Mouse (Mus musculus): ENCODE measurements at regions not wholly inside any gene's neighbourhood (a gene's known extent, or its start where the extent isn't known, plus 50 kb on each side); places are given as distances from the start of the nearest gene placed in this dataset.

DNA sequence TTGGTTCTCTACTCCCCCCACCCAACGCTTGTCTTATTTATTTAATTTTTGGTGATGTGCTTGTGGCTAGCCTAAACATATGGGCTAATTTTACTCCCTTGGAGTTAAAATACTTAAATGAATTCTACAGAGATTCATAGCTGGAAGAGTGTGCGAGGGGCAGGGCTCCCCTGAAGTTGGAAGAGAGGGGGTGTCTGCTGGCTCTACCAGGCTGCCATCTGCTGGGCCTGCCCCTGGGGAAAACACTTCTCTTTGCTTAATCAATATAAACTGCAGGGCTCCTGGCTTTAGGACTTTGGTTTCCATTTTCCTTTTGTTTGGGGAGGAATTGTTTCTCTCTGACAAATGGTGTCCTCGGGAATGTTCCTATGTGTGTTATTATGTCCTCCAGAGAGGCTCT, 92.5 kb upstream of the Kcnd3 start:
- Histone ChIP-seq H3K9me3 (replicated peaks; ENCODE audit: low read length) (no peaks in the 10 kb centered on the region), H3K9ac (ENCODE audit: insufficient read depth, low read depth) (no peak overlapping the region), H3K79me2 (replicated peaks; ENCODE audit: control insufficient read depth, extremely low read depth, insufficient read depth, poor library complexity, severe bottlenecking) (no peaks in the 10 kb centered on the region), H3K4me3 (replicated peaks in 1 of 3; ENCODE audit: low read depth in 2 of 3, low read length in 2 of 3, poor library complexity in 1 of 3) (no peak overlapping the region), H3K27ac (ENCODE audit: insufficient read depth, low read depth) (no peak overlapping the region), H3K4me2 (ENCODE audit: insufficient read depth, low read depth, poor library complexity, severe bottlenecking) (no peak overlapping the region), H3K36me3 (replicated peaks in 1 of 2; ENCODE audit: control insufficient read depth in 1 of 2, insufficient read depth in 1 of 2, low read length in 1 of 2) (no peaks in the 10 kb centered on the region), H3K27me3 (replicated peaks) (peaks cover 62% of the 10 kb centered on the region), H3K4me1 (ENCODE audit: control insufficient read depth in 1 of 2, insufficient read depth in 2 of 2) (peaks cover 0 to 5% of the 10 kb centered on the region in 2 experiments; a peak in 1 of 4 replicates)
- DNase-seq (ENCODE audit: extremely low read depth): no peak
- dilution Hi-C loops (cut with MboI; ENCODE audit: extremely low pct_ligation_motif_present, extremely low pct_unique_long_range_greater_than_20kb, low sequenced_read_pairs) (no loop called here), in situ Hi-C loops (cut with MboI; ENCODE audit: low pct_ligation_motif_present, low pct_unique_long_range_greater_than_20kb, low sequenced_read_pairs) (no loop called here)
- no peak for TF ChIP-seq TCF12 (IDR thresholded peaks at IDR 0.05; ENCODE audit: low read depth, low read length)
- no peak for TF ChIP-seq JUN (IDR thresholded peaks at IDR 0.05; ENCODE audit: insufficient read depth, low read depth, low read length)
- TF ChIP-seq KAT2A (IDR thresholded peaks at IDR 0.05; ENCODE audit: insufficient replicate concordance, low read length): no peak
- no peak for TF ChIP-seq GABPA (IDR thresholded peaks at IDR 0.05; ENCODE audit: insufficient replicate concordance, low read depth, low read length)
- TF ChIP-seq ZNF384 (IDR thresholded peaks at IDR 0.05; ENCODE audit: low read depth, low read length): no peak
- no peak for TF ChIP-seq CTCF (conservative IDR thresholded peaks at IDR 0.05 in 1 of 2, IDR thresholded peaks at IDR 0.05 in 1 of 2; ENCODE audit: low read depth in 2 of 2, low read length in 2 of 2)
- TF ChIP-seq MAZ (IDR thresholded peaks at IDR 0.05; ENCODE audit: low read depth, low read length): no peak
- TF ChIP-seq MXI1 (IDR thresholded peaks at IDR 0.05; ENCODE audit: low read depth, low read length): no peak
- TF ChIP-seq ELF1 (IDR thresholded peaks at IDR 0.05; ENCODE audit: low read depth, low read length): no peak
- TF ChIP-seq JUND (conservative IDR thresholded peaks at IDR 0.05; ENCODE audit: low read depth, low read length): no peak
- no peak for TF ChIP-seq UBTF (IDR thresholded peaks at IDR 0.05; ENCODE audit: low read depth, low read length)
- no peak for TF ChIP-seq ZC3H11A (IDR thresholded peaks at IDR 0.05; ENCODE audit: low read depth, low read length)
- TF ChIP-seq RCOR1 (conservative IDR thresholded peaks at IDR 0.05; ENCODE audit: low read depth, low read length): no peak

DNA sequence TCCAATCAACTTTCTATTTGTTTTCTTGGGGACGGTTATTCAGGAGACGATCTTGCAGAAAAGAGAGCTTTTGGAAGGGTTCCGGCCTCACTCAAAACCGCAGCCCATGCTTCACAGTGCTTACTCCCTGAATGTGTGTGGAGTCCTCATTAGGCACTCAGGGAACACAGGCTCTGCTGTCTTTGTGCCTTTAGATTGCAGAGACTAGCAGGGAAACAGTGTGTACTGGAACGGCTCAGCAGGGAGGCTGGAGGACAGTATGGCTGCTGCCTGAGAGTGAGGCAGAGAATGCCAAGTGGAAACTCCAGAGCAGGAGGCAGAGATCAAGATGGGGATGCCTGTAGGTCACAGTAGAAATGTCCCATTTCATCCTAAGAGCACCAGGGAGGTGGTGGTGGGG, 87.4 kb upstream of the Kcnd3 start:
- Histone ChIP-seq H3K27me3 (replicated peaks) (peaks cover 79% of the 10 kb centered on the region), H3K9ac (ENCODE audit: insufficient read depth, low read depth) (no peak overlapping the region), H3K79me2 (replicated peaks; ENCODE audit: control insufficient read depth, extremely low read depth, insufficient read depth, poor library complexity, severe bottlenecking) (no peaks in the 10 kb centered on the region), H3K9me3 (replicated peaks; ENCODE audit: low read length) (no peaks in the 10 kb centered on the region), H3K4me3 (replicated peaks in 1 of 3; ENCODE audit: low read depth in 2 of 3, low read length in 2 of 3, poor library complexity in 1 of 3) (no peak overlapping the region), H3K4me1 (ENCODE audit: control insufficient read depth in 1 of 2, insufficient read depth in 2 of 2) (no peaks in the 10 kb centered on the region), H3K27ac (ENCODE audit: insufficient read depth, low read depth) (no peak overlapping the region), H3K36me3 (replicated peaks in 1 of 2; ENCODE audit: control insufficient read depth in 1 of 2, insufficient read depth in 1 of 2, low read length in 1 of 2) (no peaks in the 10 kb centered on the region), H3K4me2 (ENCODE audit: insufficient read depth, low read depth, poor library complexity, severe bottlenecking) (no peak overlapping the region)
- dilution Hi-C loops (cut with MboI; ENCODE audit: extremely low pct_ligation_motif_present, extremely low pct_unique_long_range_greater_than_20kb, low sequenced_read_pairs) (no loop called here), in situ Hi-C loops (cut with MboI; ENCODE audit: low pct_ligation_motif_present, low pct_unique_long_range_greater_than_20kb, low sequenced_read_pairs) (no loop called here)
- no peak for DNase-seq (ENCODE audit: extremely low read depth)
- TF ChIP-seq JUN (IDR thresholded peaks at IDR 0.05; ENCODE audit: insufficient read depth, low read depth, low read length): no peak
- no peak for TF ChIP-seq MAFK (IDR thresholded peaks at IDR 0.05; ENCODE audit: insufficient replicate concordance, low read length)
- TF ChIP-seq MXI1 (IDR thresholded peaks at IDR 0.05; ENCODE audit: low read depth, low read length): no peak
- no peak for TF ChIP-seq NRF1 (IDR thresholded peaks at IDR 0.05; ENCODE audit: low read depth, low read length)
- no peak for TF ChIP-seq JUND (conservative IDR thresholded peaks at IDR 0.05; ENCODE audit: low read depth, low read length)
- TF ChIP-seq TCF12 (IDR thresholded peaks at IDR 0.05; ENCODE audit: low read depth, low read length): no peak
- no peak for TF ChIP-seq SMC3 (IDR thresholded peaks at IDR 0.05; ENCODE audit: low read depth, low read length)
- no peak for TF ChIP-seq CHD1 (IDR thresholded peaks at IDR 0.05; ENCODE audit: low read depth, low read length)
